Mouse (Mus musculus) bone marrow, adult 2 months (tissue): ENCODE data around the gene Spa17.

Experiments
- CTCF ChIP-seq: fragments of 200-500 bp; IDR thresholded peaks from 2 replicates; pipeline ENCODE4 v1.5.1; 2011; ENCODE audit warnings: low read length, control low read depth; ENCODE audit not compliant: control insufficient read depth, insufficient read depth
- POLR2A ChIP-seq: fragments of 200-500 bp; IDR thresholded peaks from 2 replicates; pipeline ENCODE4 v1.6.1; 2011; ENCODE audit warnings: low read depth, mild to moderate bottlenecking, control low read depth, low read length, borderline replicate concordance; ENCODE audit not compliant: control insufficient read depth

DNA sequence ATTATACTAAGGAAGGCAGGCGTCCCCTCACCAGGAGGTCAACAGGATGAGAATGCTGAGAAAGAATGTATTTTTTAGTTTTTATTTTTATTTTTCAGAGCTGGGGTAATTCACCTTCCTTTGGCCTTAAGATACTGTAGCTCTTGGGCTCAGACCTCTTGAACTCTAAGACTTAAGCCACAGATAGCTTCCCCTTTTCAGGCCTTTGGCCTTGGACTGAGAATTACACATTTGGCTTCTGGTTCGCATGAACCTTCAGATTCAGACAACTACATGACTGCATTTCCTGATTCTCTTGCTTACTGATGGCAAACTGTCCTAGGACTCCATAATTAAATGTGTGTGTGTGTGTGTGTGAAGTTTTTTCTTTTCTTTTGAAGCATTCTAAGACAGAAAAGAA lies 14.9 kb downstream of the Spa17 start:
- TF ChIP-seq CTCF (no peak), POLR2A (no peak)
